Mouse (Mus musculus) monocyte, adult 5-6 weeks (primary cell): ENCODE measurements around the gene Cpox. TPM values are rescaled to one million over a fixed set of nuclear protein-coding genes. Genes with fewer than 3 reads are reported as not detected.

Experiments
- ATAC-seq: fragments of 153-309, 156-312 bp; replicated peaks from 2 replicates; pipeline ENCODE4 v1.8.0; 2017; ENCODE audit warnings: mild to moderate bottlenecking; ENCODE audit not compliant: low TSS enrichment, insufficient number of reproducible peaks, severe bottlenecking, poor library complexity, low FRiP score
- total RNA-seq: library from RNA; stranded (forward); fragments of 200-1000, 200-491, 200-594 nt; gene quantifications from 3 replicates; pipeline ENCODE4 v1.2.3, GENCODE M21; 2017

The Cpox gene
- total RNA-seq, 1 experiment from 2014 or later, result 10.7 TPM

- 0 out of 2 replicates have a peak, but pooled peaks have one; percentile 33 for ATAC-seq
These were observed 52.2 kb downstream of the Cpox start for GRCm38 (mm10) chr16:58722292-58722691.

GRCm38 (mm10) chr16:58726680-58727476, 56.8 kb downstream of the Cpox start:
- ATAC-seq, result no peak

- peak; percentile 99 for ATAC-seq
These were observed 57.5 kb downstream of the Cpox start, which contains the start of gene Cldnd1 for GRCm38 (mm10) chr16:58727477-58728131. Cldnd1 (plus strand) TSS chr16:58727910.

- ATAC-seq, result no peak
These were observed 58.1 kb downstream of the Cpox start for GRCm38 (mm10) chr16:58728176-58728671.

- no peak for ATAC-seq
These were observed 68.1 kb downstream of the Cpox start for GRCm38 (mm10) chr16:58738205-58738604.

GRCm38 (mm10) chr16:58738800-58739199, 68.7 kb downstream of the Cpox start:
- no peak for ATAC-seq

- ATAC-seq, result no peak
These were observed 70.7 kb downstream of the Cpox start for GRCm38 (mm10) chr16:58740751-58741150.

GRCm38 (mm10) chr16:58746715-58747114, 76.6 kb downstream of the Cpox start:
- ATAC-seq, result no peak

- ATAC-seq, result no peak
These were observed 81.2 kb downstream of the Cpox start for GRCm38 (mm10) chr16:58751314-58751713.

GRCm38 (mm10) chr16:58756191-58756590, 86.1 kb downstream of the Cpox start:
- no peak for ATAC-seq

GRCm38 (mm10) chr16:58763076-58763475, 93.0 kb downstream of the Cpox start, which contains the start of gene Olfr172:
Olfr172 (minus strand) TSS chr16:58763176.
- ATAC-seq, result no peak

Other genes with a start within 250 kb of the Cpox start
- gene St3gal6, start 146.0 kb upstream of the Cpox start, total RNA-seq, result 43.7 to 77.1 TPM (median 49.8 TPM) in 3 replicates
- gene Gm813, start 53.3 kb upstream of the Cpox start, total RNA-seq, result not detected in 3 replicates
- not detected in 3 replicates for gene E330017A01Rik, start 31.6 kb upstream of the Cpox start, total RNA-seq
- 1.7 TPM in 1 of 3 replicates, not detected in the others for gene Gpr15, start 48.8 kb downstream of the Cpox start, total RNA-seq
- 14.5 to 60.0 TPM (median 53.1 TPM) in 3 replicates for gene Cldnd1, start 57.6 kb downstream of the Cpox start, total RNA-seq
- not detected in 3 replicates for gene Olfr172, start 92.9 kb downstream of the Cpox start, total RNA-seq
- not detected in 3 replicates for gene Olfr173, start 130.0 kb downstream of the Cpox start, total RNA-seq
- gene Olfr175-ps1, start 156.5 kb downstream of the Cpox start, total RNA-seq, result not detected in 3 replicates
- gene Olfr177, start 204.5 kb downstream of the Cpox start, total RNA-seq, result not detected in 3 replicates
- not detected in 3 replicates for gene Olfr178, start 221.8 kb downstream of the Cpox start, total RNA-seq